Mouse (Mus musculus): ENCODE results near the gene Eps15l1.

Eps15l1 gene

GRCm38 (mm10) chr8:72351405-72352005 lies 69.8 kb downstream of the Eps15l1 start:
- DNase-seq (ENCODE audit: extremely low read depth, low read depth, low spot score) = no peak

- DNase-seq (ENCODE audit: extremely low read depth, low read depth, low spot score) = no peak
These were observed 70.5 kb downstream of the Eps15l1 start for GRCm38 (mm10) chr8:72350727-72351126.

GRCm38 (mm10) chr8:72349838-72350237 lies 71.4 kb downstream of the Eps15l1 start:
- DNase-seq (ENCODE audit: extremely low read depth, low read depth, low spot score) = no peak

- no peak for DNase-seq (ENCODE audit: extremely low read depth, low read depth, low spot score)
These were observed 72.3 kb downstream of the Eps15l1 start for GRCm38 (mm10) chr8:72348956-72349355.

- no peak for DNase-seq (ENCODE audit: extremely low read depth, low read depth, low spot score)
These were observed 73.1 kb downstream of the Eps15l1 start for GRCm38 (mm10) chr8:72348114-72348513.

GRCm38 (mm10) chr8:72347553-72347952 lies 73.7 kb downstream of the Eps15l1 start:
- DNase-seq (ENCODE audit: extremely low read depth, low read depth, low spot score) = no peak

GRCm38 (mm10) chr8:72343725-72344124 lies 77.5 kb downstream of the Eps15l1 start:
- no peak for DNase-seq (ENCODE audit: extremely low read depth, low read depth, low spot score)

- no peak for DNase-seq (ENCODE audit: extremely low read depth, low read depth, low spot score)
These were observed 78.5 kb downstream of the Eps15l1 start for GRCm38 (mm10) chr8:72342556-72343300.

- no peak for DNase-seq (ENCODE audit: extremely low read depth, low read depth, low spot score)
These were observed 84.2 kb downstream of the Eps15l1 start for GRCm38 (mm10) chr8:72337034-72337433.

- no peak for DNase-seq (ENCODE audit: extremely low read depth, low read depth, low spot score)
These were observed 85.0 kb downstream of the Eps15l1 start for GRCm38 (mm10) chr8:72336273-72336672.

- no peak for DNase-seq (ENCODE audit: extremely low read depth, low read depth, low spot score)
These were observed 87.1 kb downstream of the Eps15l1 start for GRCm38 (mm10) chr8:72334144-72334641.

GRCm38 (mm10) chr8:72333429-72334143 lies 87.7 kb downstream of the Eps15l1 start:
- DNase-seq (ENCODE audit: extremely low read depth, low read depth, low spot score) = no peak

GRCm38 (mm10) chr8:72331631-72332030 lies 89.6 kb downstream of the Eps15l1 start:
- no peak for DNase-seq (ENCODE audit: extremely low read depth, low read depth, low spot score)

GRCm38 (mm10) chr8:72330806-72331516 lies 90.3 kb downstream of the Eps15l1 start:
- no peak for DNase-seq (ENCODE audit: extremely low read depth, low read depth, low spot score)

- DNase-seq (ENCODE audit: extremely low read depth, low read depth, low spot score) = no peak
These were observed 92.1 kb downstream of the Eps15l1 start for GRCm38 (mm10) chr8:72329116-72329515.

- no peak for DNase-seq (ENCODE audit: extremely low read depth, low read depth, low spot score)
These were observed 96.6 kb downstream of the Eps15l1 start for GRCm38 (mm10) chr8:72324708-72325107.

GRCm38 (mm10) chr8:72324036-72324706 lies 97.1 kb downstream of the Eps15l1 start:
- no peak for DNase-seq (ENCODE audit: extremely low read depth, low read depth, low spot score)

- DNase-seq (ENCODE audit: extremely low read depth, low read depth, low spot score) = no peak
These were observed 98.0 kb downstream of the Eps15l1 start for GRCm38 (mm10) chr8:72323131-72323725.

- no peak for DNase-seq (ENCODE audit: extremely low read depth, low read depth, low spot score)
These were observed 98.8 kb downstream of the Eps15l1 start for GRCm38 (mm10) chr8:72322471-72322889.

Measured in fat pad, adult 2 months (tissue).